Mouse (Mus musculus): ENCODE measurements around the gene Muc1. TPM values are rescaled to one million over a fixed set of nuclear protein-coding genes. Genes with fewer than 3 reads are reported as not detected.
"Not testable (repeated sequence)": the region's sequence is repeated elsewhere in the genome, so short reads cannot be mapped to it uniquely, and the experiment has no call there.

Gene Muc1
- polyA plus RNA-seq, 1 experiment from 2014 or later = 212 TPM

DNA sequence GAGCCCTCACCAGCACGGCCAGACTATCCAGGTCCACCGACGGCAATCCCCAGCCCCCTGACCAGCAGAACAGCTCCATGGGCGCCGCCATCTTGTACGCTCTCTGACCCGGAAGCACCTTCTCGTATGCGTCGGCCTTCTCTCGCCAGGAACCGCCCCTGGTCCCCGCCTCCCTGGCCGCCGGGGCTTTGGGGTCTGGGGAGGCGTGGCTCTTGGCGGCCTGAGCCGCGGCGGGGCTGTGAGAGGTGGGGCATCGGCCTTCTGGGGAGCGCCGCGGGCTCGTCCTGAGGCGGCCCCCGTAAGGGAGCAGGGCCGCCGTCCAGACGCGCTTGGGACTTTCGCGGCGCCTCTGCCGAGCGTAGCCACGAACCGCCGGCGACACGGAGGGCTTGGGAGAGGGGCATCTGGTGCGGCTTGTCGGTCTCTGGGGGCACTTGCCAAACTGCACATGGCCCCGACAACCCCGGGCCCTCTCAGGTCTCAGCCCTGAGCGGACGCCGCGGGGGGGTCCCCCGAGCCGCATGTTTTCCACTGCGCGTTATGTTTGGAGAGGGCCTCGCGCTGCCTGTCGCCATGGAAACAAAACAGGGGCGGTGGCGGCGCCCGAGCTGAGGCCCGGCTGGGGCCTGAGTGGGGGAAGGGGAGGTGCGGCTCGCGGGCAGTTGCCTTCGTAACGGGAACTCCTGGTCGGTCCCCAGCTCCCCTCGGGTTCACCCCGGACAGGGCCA is 14.9 kb upstream of the Muc1 start:
- peak overlapping the region; percentile 74 for H3K4me3 ChIP-seq (ENCODE audit: low read depth, low read length)
- TF ChIP-seq EP300 (optimal IDR thresholded peaks at IDR 0.05) = no peak
- TF ChIP-seq CTCF (IDR thresholded peaks at IDR 0.05; ENCODE audit: low read depth) = peak; percentile 2; the same call in 1 of the 2 replicates
- H3K36me3 ChIP-seq (ENCODE audit: control insufficient read depth, insufficient read depth, low read length) = peaks cover 8% of the 10 kb centered on the region; the same call in 1 of the 2 replicates
- no peaks in the 10 kb centered on the region for H3K27me3 ChIP-seq (ENCODE audit: control insufficient read depth, insufficient read depth, low read length)
- under 1% methylated on average over 66 of the region's 69 CpGs for WGBS
- peaks cover 4% of the 10 kb centered on the region; the same call in 1 of the 2 replicates for H3K4me1 ChIP-seq (replicated peaks; ENCODE audit: control insufficient read depth, insufficient read depth)
- peak overlapping the region; percentile 78 for H3K9ac ChIP-seq (ENCODE audit: low read length)
- peak overlapping the region; percentile 98 for H3K27ac ChIP-seq (replicated peaks)
- no peaks in the 10 kb centered on the region for H3K9me3 ChIP-seq (ENCODE audit: control insufficient read depth, low read length)
- H3K4me2 ChIP-seq (replicated peaks; ENCODE audit: low read depth) = peak overlapping the region; percentile 80
- ATAC-seq (ENCODE audit: low FRiP score, low TSS enrichment) (peak; percentile 91), DNase-seq (ENCODE audit: low spot score) (peak; percentile 93)

- TF ChIP-seq EP300 (optimal IDR thresholded peaks at IDR 0.05) (no peak), CTCF (IDR thresholded peaks at IDR 0.05; ENCODE audit: low read depth) (no peak)
- Histone ChIP-seq H3K27me3 (ENCODE audit: control insufficient read depth, insufficient read depth, low read length) (no peaks in the 10 kb centered on the region), H3K9me3 (ENCODE audit: control insufficient read depth, low read length) (no peaks in the 10 kb centered on the region), H3K4me2 (replicated peaks; ENCODE audit: low read depth) (peak within 1 kb of the TSS; percentile 80), H3K4me1 (replicated peaks; ENCODE audit: control insufficient read depth, insufficient read depth) (peaks cover 4% of the 10 kb centered on the region; the same call in 1 of the 2 replicates), H3K36me3 (ENCODE audit: control insufficient read depth, insufficient read depth, low read length) (0 out of 2 replicates have a peak, but pooled peaks cover 4% of the 10 kb centered on the region), H3K9ac (ENCODE audit: low read length) (peak within 1 kb of the TSS; percentile 78), H3K4me3 (ENCODE audit: low read depth, low read length) (peak within 1 kb of the TSS; percentile 74), H3K27ac (replicated peaks) (peak within 1 kb of the TSS; percentile 98)
- WGBS = 3% methylated on average over 19 of the region's 19 CpGs
- DNase-seq (ENCODE audit: low spot score) = peak; percentile 32
- ATAC-seq (ENCODE audit: low FRiP score, low TSS enrichment) = no peak
These were observed 14.0 kb upstream of the Muc1 start, which contains the start of gene Thbs3 for GRCm38 (mm10) chr3:89214681-89215411. TSS of gene Thbs3 (plus strand) at chr3:89215180.

GRCm38 (mm10) chr3:89215853-89216252 is 13.0 kb upstream of the Muc1 start:
- H3K36me3 ChIP-seq (ENCODE audit: control insufficient read depth, insufficient read depth, low read length) = no peaks in the 10 kb centered on the region
- no peak overlapping the region; the same call in 1 of the 2 replicates for H3K27ac ChIP-seq (replicated peaks)
- peak; percentile 86 for DNase-seq (ENCODE audit: low spot score)
- H3K4me1 ChIP-seq (replicated peaks; ENCODE audit: control insufficient read depth, insufficient read depth) = peaks cover 4% of the 10 kb centered on the region; the same call in 1 of the 2 replicates
- H3K27me3 ChIP-seq (ENCODE audit: control insufficient read depth, insufficient read depth, low read length) = no peaks in the 10 kb centered on the region
- TF ChIP-seq EP300 (optimal IDR thresholded peaks at IDR 0.05) (no peak), CTCF (IDR thresholded peaks at IDR 0.05; ENCODE audit: low read depth) (peak; percentile 97)
- under 1% methylated on average over 6 of the region's 6 CpGs for WGBS
- H3K9ac ChIP-seq (ENCODE audit: low read length) = peak overlapping the region; percentile 38
- H3K4me2 ChIP-seq (replicated peaks; ENCODE audit: low read depth) = peak overlapping the region; percentile 80
- H3K9me3 ChIP-seq (ENCODE audit: control insufficient read depth, low read length) = no peaks in the 10 kb centered on the region
- peak; percentile 15 for ATAC-seq (ENCODE audit: low FRiP score, low TSS enrichment)
- peak overlapping the region; percentile 74 for H3K4me3 ChIP-seq (ENCODE audit: low read depth, low read length)

GRCm38 (mm10) chr3:89216407-89216806 is 12.4 kb upstream of the Muc1 start:
- H3K4me1 ChIP-seq (replicated peaks; ENCODE audit: control insufficient read depth, insufficient read depth); DNase-seq (ENCODE audit: low spot score); H3K36me3 ChIP-seq (ENCODE audit: control insufficient read depth, insufficient read depth, low read length); H3K4me2 ChIP-seq (replicated peaks; ENCODE audit: low read depth); H3K27ac ChIP-seq (replicated peaks); H3K27me3 ChIP-seq (ENCODE audit: control insufficient read depth, insufficient read depth, low read length); H3K4me3 ChIP-seq (ENCODE audit: low read depth, low read length); H3K9me3 ChIP-seq (ENCODE audit: control insufficient read depth, low read length); H3K9ac ChIP-seq (ENCODE audit: low read length); ATAC-seq (ENCODE audit: low FRiP score, low TSS enrichment): not testable (repeated sequence)
- 74% methylated on average over 7 of the region's 7 CpGs for WGBS

DNA sequence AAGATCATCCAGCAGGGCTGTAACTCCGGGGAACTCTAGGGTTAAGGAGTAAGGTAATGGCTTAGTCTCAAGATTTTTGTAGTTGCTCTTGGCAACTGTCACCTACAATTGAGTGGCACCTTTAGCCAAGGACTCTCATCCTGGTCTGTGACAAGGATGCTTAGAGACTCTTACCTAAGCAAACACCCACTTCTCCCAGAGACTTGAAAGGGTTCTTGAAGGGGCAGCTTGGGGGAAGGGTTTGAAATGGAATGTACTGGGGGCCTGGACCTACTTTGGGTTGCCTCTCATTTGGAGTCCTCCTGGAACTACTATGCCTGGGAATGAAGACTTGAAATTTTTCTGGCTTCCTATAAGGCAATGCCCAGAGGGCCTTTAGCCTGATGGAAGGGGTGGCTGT is 10.6 kb upstream of the Muc1 start:
- H3K27me3 ChIP-seq (ENCODE audit: control insufficient read depth, insufficient read depth, low read length) = no peaks in the 10 kb centered on the region
- H3K36me3 ChIP-seq (ENCODE audit: control insufficient read depth, insufficient read depth, low read length) = no peaks in the 10 kb centered on the region; the same call in 1 of the 2 replicates
- H3K4me2 ChIP-seq (replicated peaks; ENCODE audit: low read depth) = no peak overlapping the region
- H3K9ac ChIP-seq (ENCODE audit: low read length) = no peak overlapping the region
- no peak overlapping the region for H3K4me3 ChIP-seq (ENCODE audit: low read depth, low read length)
- 82% methylated on average over 1 of the region's 1 CpGs for WGBS
- no peaks in the 10 kb centered on the region; the same call in 1 of the 2 replicates for H3K4me1 ChIP-seq (replicated peaks; ENCODE audit: control insufficient read depth, insufficient read depth)
- ATAC-seq (ENCODE audit: low FRiP score, low TSS enrichment) = no peak
- no peak for DNase-seq (ENCODE audit: low spot score)
- no peaks in the 10 kb centered on the region for H3K9me3 ChIP-seq (ENCODE audit: control insufficient read depth, low read length)
- H3K27ac ChIP-seq (replicated peaks) = no peak overlapping the region
- TF ChIP-seq EP300 (optimal IDR thresholded peaks at IDR 0.05) = no peak
- TF ChIP-seq CTCF (IDR thresholded peaks at IDR 0.05; ENCODE audit: low read depth) = no peak

Measured in stomach, postnatal 0 days (tissue).